Mouse (Mus musculus): ENCODE results near the gene Smarce1.

Gene Smarce1

DNA sequence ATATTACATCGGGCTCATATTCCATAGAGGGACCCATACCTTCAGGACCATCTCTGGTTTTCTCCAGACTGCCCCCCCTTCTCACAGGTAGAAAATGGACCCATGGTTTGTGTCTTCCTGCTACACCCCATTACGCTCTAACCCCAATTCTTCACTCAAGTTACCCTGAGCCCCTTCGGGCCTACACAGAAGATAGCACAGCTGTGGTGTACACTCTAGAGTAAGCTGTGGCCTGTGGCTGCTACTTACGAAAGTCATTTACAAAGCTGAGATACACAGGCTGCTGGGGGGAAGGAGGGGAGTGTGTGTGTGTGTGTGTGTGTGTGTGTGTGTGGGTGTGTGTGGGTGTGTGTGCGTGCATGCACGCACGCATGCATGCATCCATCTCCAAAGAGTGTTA is 64.6 kb downstream of the Smarce1 start:
- DNase-seq = no peak

DNA sequence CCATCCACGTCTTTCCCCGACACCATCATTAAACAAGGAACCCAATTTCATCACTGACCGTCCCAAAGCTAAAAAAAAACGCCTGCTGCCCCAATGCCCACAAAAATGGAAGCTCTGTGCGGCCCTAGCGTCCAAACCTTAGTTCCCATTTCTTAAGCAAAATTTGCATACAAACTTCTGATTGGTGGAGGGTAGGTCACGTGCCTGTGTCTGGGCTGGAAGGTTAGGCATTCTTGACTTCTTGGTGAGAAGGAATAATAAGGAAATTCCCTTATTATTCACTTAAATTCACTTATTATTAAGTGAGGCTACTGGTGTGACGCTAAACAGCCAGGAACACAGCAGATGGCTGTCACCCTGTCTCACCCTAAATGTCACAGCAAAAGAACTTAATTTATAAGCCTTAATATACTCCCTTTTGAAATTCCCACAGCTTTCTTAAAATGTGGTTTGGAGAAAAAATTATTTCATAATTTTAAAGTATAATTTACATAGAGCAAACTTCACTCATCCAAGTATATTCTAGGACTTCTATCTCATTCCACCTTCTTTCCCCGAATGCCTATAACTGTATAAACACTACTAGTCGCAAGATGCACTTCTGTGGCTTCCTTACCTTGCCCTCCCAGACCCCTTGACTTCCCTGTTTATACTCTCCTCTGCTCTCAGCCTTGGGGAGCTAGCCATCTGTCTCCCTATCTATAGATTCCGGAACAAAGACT is 65.6 kb downstream of the Smarce1 start:
- no peak for DNase-seq

DNA sequence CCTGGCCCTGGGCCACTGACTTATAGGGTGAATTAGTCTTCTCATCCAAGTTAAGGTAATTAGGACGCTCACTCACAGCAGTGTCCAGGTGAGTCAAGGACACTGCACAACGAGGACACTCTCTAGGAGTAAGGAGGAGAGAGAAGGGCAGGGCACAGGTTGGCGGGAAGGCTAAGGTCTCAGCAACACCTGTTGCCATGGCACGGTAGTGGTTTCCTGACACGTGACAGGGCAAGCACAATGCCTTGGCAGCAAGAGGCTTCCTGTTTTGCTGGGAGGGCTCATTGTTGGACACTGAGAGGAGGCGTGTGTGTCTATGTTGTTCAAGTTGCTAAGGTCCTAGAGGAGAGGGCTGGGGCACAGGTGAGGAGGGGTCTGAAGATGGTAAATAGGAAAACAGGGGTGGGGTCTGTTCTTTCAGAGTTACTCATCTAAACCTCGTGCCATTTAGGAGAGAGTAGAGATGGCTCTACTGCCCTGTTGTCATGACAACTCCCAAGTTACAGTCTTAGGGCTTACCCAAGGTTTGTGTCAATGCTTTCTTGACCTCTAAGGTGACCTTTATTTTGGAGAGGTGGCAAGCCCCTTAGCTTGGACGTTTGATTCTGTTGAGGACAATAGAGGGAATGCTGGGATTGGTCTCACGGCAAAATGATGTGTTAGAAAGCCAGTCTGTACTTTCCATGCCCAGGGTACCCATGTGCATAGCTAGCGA is 67.7 kb downstream of the Smarce1 start:
- no peak for DNase-seq

DNA sequence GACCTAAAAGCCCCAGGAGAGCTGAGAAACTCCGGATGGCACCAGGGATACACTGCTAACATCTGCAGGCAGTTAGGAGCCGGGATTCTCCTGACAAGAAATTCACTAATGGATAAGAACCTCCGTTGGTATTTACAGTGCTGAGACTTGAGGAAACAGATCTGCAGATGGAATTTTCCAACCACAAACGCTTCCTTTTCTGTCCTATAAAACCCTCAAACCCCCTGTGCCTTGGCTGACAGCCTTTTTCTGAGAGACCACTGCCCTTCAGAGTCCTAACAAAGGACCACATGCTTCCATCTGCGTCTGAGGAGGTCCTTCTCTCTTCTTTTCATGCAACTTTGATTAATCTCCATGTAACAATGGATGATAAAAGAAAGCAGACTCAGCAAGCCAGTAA is 69.2 kb downstream of the Smarce1 start:
- DNase-seq = no peak

DNA sequence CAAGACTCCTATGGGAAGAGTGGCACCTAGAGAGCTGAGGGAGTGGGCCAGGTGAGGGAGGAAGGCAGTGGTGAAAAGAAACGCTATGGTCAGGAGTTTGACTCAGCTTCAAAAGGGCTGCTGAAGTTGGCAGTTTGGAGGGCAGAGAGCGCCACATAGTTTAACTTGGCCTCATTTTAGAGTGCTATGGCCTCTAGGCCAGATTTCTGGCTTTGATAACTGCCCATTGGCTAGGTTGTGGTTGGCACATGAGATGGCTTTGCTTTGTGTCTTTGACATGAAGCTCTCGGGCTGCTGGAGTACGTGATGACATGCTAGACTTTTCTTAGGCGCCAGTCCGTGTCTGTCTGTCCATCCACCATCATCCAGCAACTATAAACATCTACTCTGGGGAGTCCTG is 70.6 kb downstream of the Smarce1 start:
- DNase-seq = no peak

Measured in right cerebral cortex, postnatal 14 days (tissue).